Mouse (Mus musculus): ENCODE data around the gene Dync1h1.

- TF ChIP-seq CTCF (conservative IDR thresholded peaks at IDR 0.05; ENCODE audit: insufficient read depth, insufficient read length, low read depth, low read length) (no peak), POLR2A (IDR thresholded peaks at IDR 0.05; ENCODE audit: low read depth, low read length) (no peak)
These were observed 4.9 kb downstream of the Dync1h1 start for GRCm38 (mm10) chr12:110606161-110606560.
